Comparison of ENCODE assay signal across 11 mouse cellular contexts in genomic region chr1:76637268-76638009, GRCm38 (mm10).
DNase-seq lines count a peak whose midpoint lies in the region; ATAC-seq lines count a peak whose summit lies in the region.
"Had no signal": no experiment of that assay in that cellular context is flagged by ENCODE, and none has a peak within 500 bp of the region (broad histone marks: within the 10 kb centered on the region; RNA-seq: fewer than 3 reads in every experiment).

No protein-coding gene starts in this region.

- peaks cover 13% of the 10 kb centered on the region; the same call in 1 of the 2 replicates for H3K4me1 ChIP-seq in hindbrain, embryonic 10.5 days (replicated peaks)
- H3K4me1 ChIP-seq in midbrain, embryonic 10.5 days, result peaks cover 11% of the 10 kb centered on the region
- H3K4me1 ChIP-seq: liver, embryonic 15.5 days had no signal

- H3K4me3 ChIP-seq in hindbrain, embryonic 10.5 days, result peak overlapping the region; percentile 35; the same call in 1 of the 2 replicates
- H3K4me3 ChIP-seq in midbrain, embryonic 10.5 days, result peak overlapping the region; percentile 33; the same call in 1 of the 2 replicates
- H3K4me3 ChIP-seq: liver, embryonic 15.5 days had no signal

- peak; percentile 52 for DNase-seq in Muller cell, postnatal 12 days (ENCODE audit: inconsistent ontology term)
- peak; percentile 36 for DNase-seq in embryo, embryonic 10.5 days (ENCODE audit: low spot score)
- peak; percentile 8 for DNase-seq in hindbrain, embryonic 10.5 days (ENCODE audit: low spot score)
- peak; percentile 11 for DNase-seq in midbrain, embryonic 10.5 days (ENCODE audit: low spot score)
- no peak for DNase-seq in adrenal gland, adult 2 months
- no peak for DNase-seq in kidney, postnatal 4 days
- DNase-seq in kidney, postnatal 25 days, result no peak
- DNase-seq: cerebellum, postnatal 36 days; gastrocnemius, postnatal 10 days had no signal

- WGBS in hindbrain, embryonic 10.5 days, result 55% methylated on average over 19 of the region's 19 CpGs
- 59% methylated on average over 19 of the region's 19 CpGs for WGBS in midbrain, embryonic 10.5 days

- H3K36me3 ChIP-seq in hindbrain, embryonic 10.5 days, result no peaks in the 10 kb centered on the region
- H3K36me3 ChIP-seq in midbrain, embryonic 10.5 days, result no peaks in the 10 kb centered on the region
- H3K36me3 ChIP-seq: liver, embryonic 15.5 days had no signal

- peak overlapping the region; percentile 51 for H3K27ac ChIP-seq in hindbrain, embryonic 10.5 days
- no peak overlapping the region for H3K27ac ChIP-seq in midbrain, embryonic 10.5 days (replicated peaks)
- H3K27ac ChIP-seq: liver, embryonic 15.5 days had no signal

- ATAC-seq in inflammation-experienced regulatory T-cells, adult 6 months, result no peak

- H3K9me3 ChIP-seq in hindbrain, embryonic 10.5 days, result no peaks in the 10 kb centered on the region
- no peaks in the 10 kb centered on the region for H3K9me3 ChIP-seq in midbrain, embryonic 10.5 days (replicated peaks)
- H3K9me3 ChIP-seq: liver, embryonic 15.5 days had no signal

- no peaks in the 10 kb centered on the region for H3K27me3 ChIP-seq in hindbrain, embryonic 10.5 days (ENCODE audit: insufficient read depth, poor library complexity, severe bottlenecking)
- H3K27me3 ChIP-seq in midbrain, embryonic 10.5 days (ENCODE audit: low read depth, poor library complexity, severe bottlenecking), result no peaks in the 10 kb centered on the region
- H3K27me3 ChIP-seq: liver, embryonic 15.5 days had no signal

Comparison
In these comparisons a context has a peak if more than half of its experiments do, and no peak if none do; other contexts are left out.
1. DNase-seq: peak in Muller cell, postnatal 12 days (single experiment), embryo, embryonic 10.5 days (single experiment), hindbrain, embryonic 10.5 days (single experiment) and midbrain, embryonic 10.5 days (single experiment); none in adrenal gland, adult 2 months (single experiment), kidney, postnatal 4 days (0 of 2) and kidney, postnatal 25 days (0 of 2).